Mouse (Mus musculus): ENCODE measurements around the gene A530016L24Rik.

GRCm38 (mm10) chr12:112439993-112440392 lies 49.3 kb upstream of the A530016L24Rik start:
- TF ChIP-seq CTCF (IDR thresholded peaks at IDR 0.05; ENCODE audit: low read depth): no peak
- TF ChIP-seq EP300 (IDR thresholded peaks at IDR 0.05; ENCODE audit: low read depth): no peak
